Mouse (Mus musculus) embryonic fibroblast, embryonic 13.5 days (primary cell): ENCODE data around the gene Psmd9. TPM values are rescaled to one million over a fixed set of nuclear protein-coding genes. Genes with fewer than 3 reads are reported as not detected.
A peak's percentile ranks its signal among the peaks of the same experiment; 100 is the strongest.

ENCODE experiments used
- H3K27ac ChIP-seq: 2 replicates; pipeline ENCODE4 v1.5.1; 2012; ENCODE audit warnings: low read length, control low read depth, inconsistent platforms; ENCODE audit not compliant: insufficient read depth
- H3K4me1 ChIP-seq: 2 replicates; pipeline ENCODE4 v1.6.1; 2011; ENCODE audit warnings: low read length; ENCODE audit not compliant: control insufficient read depth, insufficient read depth
- H3K4me3 ChIP-seq: 2 replicates; pipeline ENCODE4 v1.5.1; 2011; ENCODE audit warnings: mild to moderate bottlenecking, control low read depth, low read length; ENCODE audit not compliant: insufficient read depth
- CTCF ChIP-seq: IDR thresholded peaks from 2 replicates; pipeline ENCODE4 v1.5.1; 2011; ENCODE audit warnings: mild to moderate bottlenecking, control low read depth, low read length, moderate library complexity, borderline replicate concordance; ENCODE audit not compliant: insufficient read depth
- POLR2A ChIP-seq: IDR thresholded peaks from 2 replicates; pipeline ENCODE4 v1.6.1; 2011; ENCODE audit warnings: low read depth, mild to moderate bottlenecking, control low read depth, low read length, moderate library complexity
- polyA plus RNA-seq: library from polyadenylated mRNA; stranded (reverse); fragments of >200 nt; gene quantifications from 2 replicates; pipeline ENCODE4 v1.2.4, GENCODE M21; 2011; ENCODE audit warnings: low read depth; ENCODE audit not compliant: missing spikeins, insufficient read length

Psmd9 gene
- polyA plus RNA-seq, result 23.0 and 28.4 TPM in 2 replicates

DNA sequence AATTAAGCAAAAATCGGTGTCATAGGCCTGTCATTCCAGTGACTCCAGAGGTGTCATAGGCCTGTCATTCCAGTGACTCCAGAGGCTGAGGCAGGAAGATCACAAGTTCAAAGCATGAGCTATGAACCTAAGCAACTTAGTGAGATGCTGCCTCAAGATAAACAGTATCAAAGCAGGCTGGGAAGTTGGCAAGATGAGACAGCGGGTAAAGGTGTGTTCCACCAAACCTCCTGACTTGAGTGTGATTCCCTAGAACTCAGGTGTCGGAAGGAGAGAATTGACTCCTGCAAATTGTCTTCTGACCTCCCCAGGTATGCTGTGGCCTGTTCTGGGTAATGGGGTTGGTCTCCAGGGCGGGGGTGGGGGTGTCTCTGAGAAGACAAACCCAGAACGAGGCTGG is at the start of gene Psmd9:
Psmd9 (plus strand) TSS at position 130 of the 400 bp plus-strand sequence.
- Histone ChIP-seq H3K4me1 (peaks cover 6% of the 10 kb centered on the region), H3K4me3 (no peak within 1 kb of the TSS), H3K27ac (no peak within 1 kb of the TSS)
- no peak for TF ChIP-seq POLR2A
- no peak for TF ChIP-seq CTCF

DNA sequence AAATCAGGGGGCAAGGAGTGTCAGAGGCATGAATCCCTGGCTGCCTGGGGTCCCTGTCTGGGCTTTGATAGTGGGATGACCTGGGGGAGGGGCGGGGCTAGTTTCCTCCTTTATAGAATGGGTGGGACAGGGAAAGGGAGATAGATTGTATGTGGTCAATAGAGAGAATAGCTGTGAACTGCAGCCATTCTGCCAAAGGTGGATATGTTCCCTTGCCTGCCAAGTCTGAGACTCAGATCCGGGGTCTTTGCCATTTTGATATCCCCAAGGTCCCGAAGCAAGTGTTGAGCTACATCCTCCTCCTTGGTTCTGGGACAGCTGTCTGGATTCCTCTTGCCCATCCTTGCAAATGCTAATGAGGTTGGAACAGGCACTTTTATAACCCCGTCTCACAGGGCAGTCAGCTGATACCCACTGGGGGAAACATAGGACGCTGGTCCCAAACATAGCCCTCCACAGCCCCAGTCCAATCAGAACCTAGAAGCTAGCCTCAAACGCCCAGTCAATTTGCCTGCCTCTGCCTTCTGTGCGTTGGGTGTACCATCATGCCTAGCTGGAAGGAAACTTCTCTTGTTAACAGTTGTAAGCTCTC is 48.5 kb upstream of the Psmd9 start:
- Histone ChIP-seq H3K4me1 (no peaks in the 10 kb centered on the region), H3K27ac (no peak overlapping the region), H3K4me3 (no peak overlapping the region)
- TF ChIP-seq POLR2A (no peak), CTCF (no peak)

DNA sequence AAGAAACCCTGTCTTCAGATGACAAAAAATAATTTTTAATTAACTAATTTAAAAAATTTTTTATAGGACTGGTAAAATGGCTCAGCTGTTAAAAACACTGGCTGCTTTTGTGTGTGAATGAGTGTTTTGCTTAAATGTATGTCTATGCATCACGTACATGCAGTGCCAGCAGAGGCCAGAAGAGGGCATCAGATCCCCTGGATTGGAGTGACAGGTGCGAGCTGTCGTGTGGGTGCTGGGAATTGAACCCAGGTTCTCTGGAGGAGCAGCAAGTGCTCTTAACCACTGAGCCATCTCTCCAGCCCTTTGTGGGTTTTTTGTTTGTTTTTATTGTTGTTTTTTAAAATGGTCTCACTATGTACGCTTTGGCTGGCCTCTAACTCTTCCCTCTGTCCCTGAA is 47.0 kb upstream of the Psmd9 start:
- Histone ChIP-seq H3K4me3 (no peak overlapping the region), H3K27ac (no peak overlapping the region), H3K4me1 (no peaks in the 10 kb centered on the region)
- no peak for TF ChIP-seq POLR2A
- TF ChIP-seq CTCF, result peak; percentile 44; the same call in 1 of the 2 replicates

DNA sequence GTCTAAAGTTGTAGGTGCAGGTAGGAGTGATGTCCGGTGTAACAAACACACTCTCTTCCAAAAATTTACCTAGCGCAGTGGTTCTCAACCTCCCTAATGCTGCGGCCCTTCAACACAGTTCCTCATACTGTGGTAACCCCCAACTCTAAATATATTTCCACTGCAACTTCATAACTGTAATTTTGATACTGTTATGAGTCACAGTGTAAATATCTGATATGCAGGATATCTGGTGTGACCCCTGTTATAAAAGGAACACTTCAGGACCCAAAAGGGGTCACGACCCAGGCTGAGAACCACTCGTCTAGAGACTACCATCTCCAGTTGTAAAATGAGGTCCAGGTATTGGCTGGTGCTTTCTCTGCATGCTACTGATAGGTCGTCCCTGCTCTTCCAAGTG is 44.1 kb upstream of the Psmd9 start:
- H3K4me1 ChIP-seq, result no peaks in the 10 kb centered on the region
- TF ChIP-seq CTCF (no peak), POLR2A (no peak)
- H3K4me3 ChIP-seq, result no peak overlapping the region
- no peak overlapping the region for H3K27ac ChIP-seq

DNA sequence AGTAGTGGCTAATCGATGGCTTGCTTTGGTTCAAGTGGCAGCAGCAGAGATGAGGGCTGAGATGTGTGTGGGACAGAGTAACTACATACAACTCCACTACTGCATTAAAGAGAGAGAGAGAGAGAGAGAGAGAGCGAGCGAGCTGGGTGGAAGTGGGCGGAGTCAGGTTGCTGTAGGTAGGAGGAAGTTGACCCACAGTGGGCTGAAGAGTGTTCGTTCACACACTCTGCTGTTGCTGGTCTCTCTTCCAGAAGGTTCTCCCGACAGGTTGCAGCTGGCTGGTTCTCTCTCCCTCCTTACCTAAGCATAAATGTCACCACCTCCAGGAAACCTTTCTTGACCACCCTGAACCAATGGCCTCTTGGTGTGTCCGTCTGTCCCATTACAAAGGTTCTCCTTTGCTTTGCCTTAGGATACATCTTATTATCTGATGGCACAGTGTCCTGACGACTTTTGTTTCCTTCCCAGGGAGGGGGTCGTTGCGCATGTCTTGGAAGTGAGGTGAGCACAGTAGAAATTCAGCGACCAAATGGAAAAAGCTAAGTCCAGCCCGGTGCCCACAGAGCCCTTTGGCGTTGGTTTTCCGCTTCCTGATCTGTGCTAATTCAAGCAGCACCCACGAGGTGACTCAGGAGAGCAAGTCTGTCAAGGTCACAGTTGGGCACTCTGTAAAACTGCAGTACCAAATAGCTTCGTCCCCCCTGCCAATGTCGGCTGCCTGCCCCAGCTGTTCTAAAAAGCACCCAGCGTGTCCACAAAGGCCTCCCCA is 43.4 kb upstream of the Psmd9 start:
- TF ChIP-seq POLR2A (no peak), CTCF (no peak)
- H3K4me3 ChIP-seq, result no peak overlapping the region
- H3K27ac ChIP-seq, result no peak overlapping the region
- no peaks in the 10 kb centered on the region for H3K4me1 ChIP-seq

DNA sequence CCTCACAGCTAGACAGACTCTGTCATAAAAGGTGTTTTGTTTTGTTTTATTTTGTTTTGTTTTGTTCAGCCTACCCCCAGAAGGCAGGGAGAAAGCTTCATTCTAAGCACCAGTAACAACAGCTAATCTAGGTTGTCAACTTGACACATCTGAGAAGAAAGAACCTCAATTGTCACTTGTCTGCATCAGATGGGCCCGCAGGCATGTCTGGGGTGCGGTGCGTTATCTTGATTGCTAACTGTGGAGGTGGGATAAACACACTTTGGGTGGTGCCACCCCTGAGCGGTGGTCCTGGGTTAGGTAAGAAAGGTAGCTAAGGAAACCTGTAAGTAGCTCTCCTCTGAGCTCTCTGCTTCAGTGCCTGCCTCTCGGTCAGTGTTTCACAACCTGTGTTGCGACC is 42.2 kb upstream of the Psmd9 start:
- Histone ChIP-seq H3K4me3 (no peak overlapping the region), H3K27ac (no peak overlapping the region), H3K4me1 (no peaks in the 10 kb centered on the region)
- TF ChIP-seq CTCF, result no peak
- TF ChIP-seq POLR2A, result no peak

DNA sequence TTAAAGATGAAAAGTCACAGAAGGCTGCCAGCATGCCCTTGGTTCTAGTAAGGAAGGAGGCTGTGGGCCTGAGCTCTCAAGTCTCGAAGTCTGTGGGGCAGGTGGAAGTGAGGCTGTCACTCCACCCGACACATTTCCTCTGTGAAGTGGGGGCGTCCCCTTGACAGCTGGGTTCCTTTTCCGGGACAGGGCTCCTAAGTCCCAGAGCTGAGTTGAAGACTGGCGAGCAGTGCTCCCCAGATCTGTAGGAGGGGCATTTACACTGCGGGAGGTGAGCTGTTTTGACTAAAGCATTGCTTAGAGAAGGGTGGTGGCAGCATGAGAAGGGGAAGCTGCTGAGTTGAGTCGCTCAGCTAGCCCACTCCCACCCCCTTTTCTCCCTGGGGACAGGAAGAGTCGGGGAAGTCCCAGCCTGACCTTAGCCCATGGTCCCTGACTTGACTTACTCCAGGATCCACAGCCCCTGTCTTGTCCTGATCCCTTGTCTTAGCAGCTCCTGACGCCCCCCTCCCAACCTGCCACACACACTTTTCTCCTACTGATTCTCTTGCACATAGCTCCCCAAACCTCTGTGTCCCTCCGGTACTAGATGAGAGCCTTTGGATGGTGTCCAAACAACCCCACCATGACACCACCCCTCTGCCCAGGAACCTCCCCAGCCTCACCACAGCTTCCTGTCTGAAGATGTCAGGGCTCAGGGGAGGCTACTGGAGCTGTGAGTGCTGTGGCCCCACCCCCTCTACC is 40.6 kb upstream of the Psmd9 start:
- Histone ChIP-seq H3K4me3 (no peak overlapping the region), H3K27ac (no peak overlapping the region), H3K4me1 (peaks cover 5% of the 10 kb centered on the region)
- TF ChIP-seq POLR2A, result no peak
- no peak for TF ChIP-seq CTCF

DNA sequence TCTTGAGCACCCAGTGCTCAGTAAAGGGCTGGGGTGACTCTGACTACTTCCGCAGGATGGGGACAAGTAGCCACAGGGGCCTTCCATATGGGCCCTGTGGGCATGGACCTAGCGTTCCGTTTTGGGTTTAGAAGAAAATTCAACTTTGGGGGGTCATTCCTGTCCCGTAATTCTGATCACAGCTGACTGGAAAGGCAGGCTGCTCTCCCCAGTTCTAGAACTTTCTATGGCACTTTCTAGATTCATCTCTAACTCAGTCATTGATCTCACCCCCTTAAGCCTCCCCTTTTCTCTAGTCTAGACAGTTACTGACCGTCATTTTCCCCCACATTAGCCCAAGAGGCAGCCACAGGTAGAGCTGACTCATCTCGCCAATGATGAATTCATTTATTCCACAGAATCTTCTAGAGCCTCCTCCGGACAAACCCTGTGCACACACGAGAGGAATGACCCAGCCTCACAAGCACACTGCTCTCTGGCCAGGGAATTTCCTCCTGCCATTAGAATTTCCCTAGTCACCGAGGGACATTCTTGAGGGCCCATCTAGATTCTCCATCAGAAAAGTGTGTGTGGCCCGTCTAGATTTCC is 39.9 kb upstream of the Psmd9 start:
- Histone ChIP-seq H3K4me1 (peaks cover 7% of the 10 kb centered on the region), H3K4me3 (no peak overlapping the region), H3K27ac (no peak overlapping the region)
- no peak for TF ChIP-seq POLR2A
- TF ChIP-seq CTCF, result no peak

DNA sequence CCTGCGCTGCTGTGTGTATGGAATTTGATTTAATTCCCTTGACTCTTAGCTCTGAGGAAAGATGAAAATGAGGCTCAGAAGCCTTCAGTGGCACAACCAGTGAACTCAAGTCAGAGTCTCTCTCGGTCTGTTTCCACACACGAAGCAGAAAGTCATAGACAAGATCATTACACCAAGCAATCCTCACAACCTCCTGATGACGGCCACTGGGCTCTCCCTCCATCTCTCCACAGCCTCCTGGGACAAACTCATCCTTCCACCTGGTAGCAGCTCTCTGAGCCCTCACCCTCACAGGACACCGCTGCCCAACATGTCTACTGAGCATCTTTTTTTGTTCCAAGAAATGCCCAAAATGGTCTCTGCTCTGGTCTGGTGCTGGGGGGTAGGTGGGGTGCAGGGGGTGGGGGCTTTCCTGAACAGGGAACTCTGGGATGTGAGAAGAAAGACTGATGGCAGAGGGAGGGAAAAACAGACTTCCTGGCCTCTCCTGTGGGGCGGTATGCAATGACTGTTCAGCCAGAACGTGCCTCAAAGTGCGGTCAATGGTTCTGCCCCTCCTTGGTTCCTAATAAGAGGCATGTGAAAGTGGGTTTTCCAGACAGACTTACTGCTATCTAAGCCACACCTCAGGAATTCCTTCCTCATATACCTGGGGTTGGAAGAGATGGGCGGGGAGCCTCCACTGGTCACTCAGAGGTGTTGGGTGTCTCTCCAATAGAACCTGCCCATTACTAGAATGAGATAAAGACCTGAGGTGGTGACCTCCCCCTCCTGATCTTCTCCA is 39.0 kb upstream of the Psmd9 start:
- no peak overlapping the region for H3K4me3 ChIP-seq
- peaks cover 11% of the 10 kb centered on the region for H3K4me1 ChIP-seq
- no peak overlapping the region for H3K27ac ChIP-seq
- TF ChIP-seq POLR2A, result no peak
- TF ChIP-seq CTCF, result no peak
